Mouse (Mus musculus) left cerebral cortex, adult 8-10 months (tissue): ENCODE results near the gene Ckmt2. TPM values are rescaled to one million over a fixed set of nuclear protein-coding genes. Genes with fewer than 3 reads are reported as not detected.

Experiments
- DNase-seq, 2 experiments: peaks; one replicate each; pipeline ENCODE4 v3.0.0; 2022; ENCODE audit warnings: low spot score in 2 of 2
- total RNA-seq, 4 experiments: library from RNA; stranded (reverse); gene quantifications; 2 replicates each; pipeline ENCODE4 v1.2.4; 2022

Ckmt2 gene
- total RNA-seq, 4 experiments from 2014 or later = 0.40 to 1.2 (median 0.66) TPM; not detected in 1

- DNase-seq = no peak
These were observed 2.9 kb downstream of the Ckmt2 start for GRCm38 (mm10) chr13:91873734-91874329.

- DNase-seq = no peak
These were observed 8.1 kb downstream of the Ckmt2 start for GRCm38 (mm10) chr13:91868577-91868976.

- no peak for DNase-seq
These were observed 17.9 kb downstream of the Ckmt2 start for GRCm38 (mm10) chr13:91858835-91859234.

GRCm38 (mm10) chr13:91857427-91857826 lies 19.3 kb downstream of the Ckmt2 start:
- DNase-seq = no peak

GRCm38 (mm10) chr13:91854412-91854811 lies 22.3 kb downstream of the Ckmt2 start:
- DNase-seq = no peak

- DNase-seq = no peak
These were observed 48.8 kb downstream of the Ckmt2 start for GRCm38 (mm10) chr13:91827876-91828275.

- DNase-seq = no peak
These were observed 50.6 kb downstream of the Ckmt2 start for GRCm38 (mm10) chr13:91826066-91826465.

- no peak for DNase-seq
These were observed 51.7 kb downstream of the Ckmt2 start for GRCm38 (mm10) chr13:91824845-91825550.

GRCm38 (mm10) chr13:91823735-91824134 lies 53.0 kb downstream of the Ckmt2 start:
- no peak for DNase-seq

- no peak for DNase-seq
These were observed 62.0 kb downstream of the Ckmt2 start for GRCm38 (mm10) chr13:91814670-91815069.

GRCm38 (mm10) chr13:91809476-91809875 lies 67.2 kb downstream of the Ckmt2 start:
- DNase-seq = no peak

DNA sequence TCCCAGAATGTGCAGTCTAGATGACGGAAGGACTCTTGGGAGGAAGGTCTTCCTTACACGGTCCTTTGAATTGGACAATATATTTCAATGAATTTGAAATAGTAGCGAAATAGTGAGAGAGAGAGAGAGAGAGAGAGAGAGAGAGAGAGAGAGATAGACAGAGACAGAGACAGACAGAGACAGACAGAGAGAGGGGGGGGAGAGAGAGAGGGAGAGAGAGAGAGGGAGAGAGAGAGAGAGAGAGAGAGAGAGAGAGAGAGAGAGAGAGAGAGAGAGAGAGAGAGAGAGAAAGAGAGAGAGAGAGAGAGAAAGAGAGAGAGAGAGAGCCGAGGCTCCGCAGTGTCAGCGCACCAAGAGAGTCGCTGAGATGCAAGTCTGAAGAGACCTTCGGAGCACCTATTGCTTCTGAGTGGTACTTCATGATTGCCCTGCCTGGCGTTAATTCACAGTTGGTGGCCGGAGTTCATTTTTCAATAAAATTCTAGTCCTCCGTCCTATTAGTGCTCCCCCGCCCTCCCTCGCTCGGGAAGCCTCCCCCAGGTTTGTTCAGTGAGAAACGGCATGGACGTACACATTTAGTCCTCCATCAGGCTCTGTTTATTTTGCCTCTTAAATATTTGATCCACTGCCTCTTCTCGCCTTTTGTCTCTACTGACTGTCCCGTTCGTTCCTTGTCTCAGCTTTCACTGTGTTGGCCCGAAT lies 68.7 kb downstream of the Ckmt2 start:
- no peak for DNase-seq

- peak; percentile 87 to 88 for DNase-seq
These were observed 69.4 kb downstream of the Ckmt2 start, which contains the start of gene Zcchc9 for GRCm38 (mm10) chr13:91807155-91807839. TSS of gene Zcchc9 (minus strand) at chr13:91807705.

Other genes starting within 250 kb of the Ckmt2 start
- gene Acot12, start 135.4 kb downstream of the Ckmt2 start, total RNA-seq = under 1 TPM; 0.16 to 0.33 (median 0.28) TPM
- gene Zcchc9, start 69.2 kb downstream of the Ckmt2 start, total RNA-seq = 10 to 100 TPM; 14.0 to 15.7 (median 14.6) TPM